Mouse (Mus musculus): Measurements from ENCODE around the gene Olfr1367. TPM values are rescaled to one million over a fixed set of nuclear protein-coding genes. Genes with fewer than 3 reads are reported as not detected.
A peak's percentile ranks its signal among the peaks of the same experiment; 100 is the strongest.

The Olfr1367 gene
- total RNA-seq (2021): not detected
- long read RNA-seq, experiment 1: 0 reads
- long read RNA-seq, experiment 2: 0 reads

DNA sequence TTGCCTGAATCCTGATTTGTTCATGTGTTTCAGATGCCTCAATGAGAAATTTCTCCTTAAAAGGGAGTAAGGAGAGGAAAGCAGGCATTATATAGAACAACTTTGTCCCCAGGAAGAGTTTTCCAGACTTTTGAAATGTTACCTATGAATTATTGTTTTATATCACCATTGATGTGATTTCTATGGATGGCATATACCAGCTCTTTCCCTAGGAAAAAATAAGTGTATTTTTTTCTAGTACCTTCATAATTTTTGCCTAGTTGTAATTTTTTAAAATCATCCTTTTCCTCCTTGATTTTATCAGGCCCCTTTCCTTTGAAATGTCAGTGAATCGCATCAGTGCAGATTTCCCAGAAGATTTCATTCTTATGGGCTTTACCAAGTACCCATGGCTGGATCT, at the start of gene Olfr1367:
Gene Olfr1367, plus strand, starts transcription at position 301 of the 400 bp plus-strand sequence.
- Histone ChIP-seq H3K27ac (no peak within 1 kb of the TSS), H3K4me3 (no peak within 1 kb of the TSS)
- DNase-seq (ENCODE audit: low spot score in 2 of 2): no peak
- TF ChIP-seq CTCF (conservative IDR thresholded peaks at IDR 0.05): no peak

- no peak for DNase-seq (ENCODE audit: low spot score in 2 of 2)
- no peak for TF ChIP-seq CTCF (conservative IDR thresholded peaks at IDR 0.05)
- no peak overlapping the region for H3K4me3 ChIP-seq
- H3K27ac ChIP-seq: no peak overlapping the region
Observed at GRCm38 (mm10) chr13:21298557-21298956, 48.2 kb upstream of the Olfr1367 start.

DNA sequence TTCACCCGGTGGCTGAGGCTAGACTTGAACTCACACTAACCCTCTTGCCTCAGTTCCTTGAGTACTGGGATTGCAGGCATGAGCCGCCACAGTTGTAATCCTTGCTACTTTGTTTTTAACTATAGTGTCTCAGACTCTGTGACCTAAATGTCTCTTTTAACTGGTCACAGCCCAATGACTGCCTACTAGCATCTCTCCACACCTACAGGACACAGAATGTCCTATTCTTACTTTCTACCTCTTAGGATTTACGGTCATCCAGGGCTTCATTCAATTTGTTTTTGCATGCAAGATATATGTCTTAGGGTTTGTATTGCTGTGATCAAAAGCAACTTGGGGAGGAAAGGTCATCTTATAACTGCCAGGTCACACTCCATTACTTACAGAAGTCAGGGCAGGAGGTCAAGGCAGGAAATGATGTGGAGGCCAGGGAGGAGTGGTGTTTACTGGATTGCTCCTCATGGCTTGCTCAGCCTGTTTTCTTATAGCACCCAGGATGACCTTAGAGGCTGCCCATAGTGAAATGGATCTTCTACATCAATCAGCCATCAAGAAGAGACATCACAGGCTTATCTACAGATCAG, 42.1 kb upstream of the Olfr1367 start:
- TF ChIP-seq CTCF (conservative IDR thresholded peaks at IDR 0.05): no peak
- no peak overlapping the region for H3K27ac ChIP-seq
- no peak for DNase-seq (ENCODE audit: low spot score in 2 of 2)

DNA sequence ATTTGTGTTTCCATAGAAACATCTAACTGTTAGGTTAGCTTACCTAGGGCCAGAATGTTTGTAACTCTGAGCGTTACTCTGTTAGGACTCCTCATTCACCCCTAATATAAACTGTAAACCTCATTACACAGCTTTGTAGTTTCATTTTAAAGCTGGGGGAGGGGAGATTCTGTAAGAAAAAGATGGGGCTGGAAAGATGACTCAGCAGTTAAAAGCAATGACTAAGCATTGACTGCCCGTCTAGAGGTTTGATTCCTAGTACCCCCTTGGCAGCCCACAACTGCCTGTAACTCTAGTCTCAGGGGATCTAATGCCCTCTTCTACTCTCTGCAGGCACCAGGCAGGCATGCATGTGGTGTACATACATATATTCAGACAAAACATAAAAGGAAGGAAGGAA, 36.9 kb upstream of the Olfr1367 start:
- no peak overlapping the region for H3K4me3 ChIP-seq
- TF ChIP-seq CTCF (conservative IDR thresholded peaks at IDR 0.05): no peak
- no peak for DNase-seq (ENCODE audit: low spot score in 2 of 2)
- no peak overlapping the region for H3K27ac ChIP-seq

More for the DNA sequence above, 42.1 kb upstream of the Olfr1367 start:
- H3K4me3 ChIP-seq: no peak overlapping the region

GRCm38 (mm10) chr13:21311926-21312325, 34.8 kb upstream of the Olfr1367 start, which contains the start of gene Gpx6:
TSS of gene Gpx6 (plus strand) at chr13:21312125.
- no peak for DNase-seq (ENCODE audit: low spot score in 2 of 2)
- TF ChIP-seq CTCF (conservative IDR thresholded peaks at IDR 0.05): no peak
- no peak within 1 kb of the TSS for H3K27ac ChIP-seq
- no peak within 1 kb of the TSS for H3K4me3 ChIP-seq

GRCm38 (mm10) chr13:21312854-21313253, 33.9 kb upstream of the Olfr1367 start:
- H3K4me3 ChIP-seq: no peak overlapping the region
- H3K27ac ChIP-seq: no peak overlapping the region
- no peak for DNase-seq (ENCODE audit: low spot score in 2 of 2)
- no peak for TF ChIP-seq CTCF (conservative IDR thresholded peaks at IDR 0.05)

- no peak overlapping the region for H3K4me3 ChIP-seq
- no peak for TF ChIP-seq CTCF (conservative IDR thresholded peaks at IDR 0.05)
Observed at GRCm38 (mm10) chr13:21313903-21314302, 32.8 kb upstream of the Olfr1367 start.

DNA sequence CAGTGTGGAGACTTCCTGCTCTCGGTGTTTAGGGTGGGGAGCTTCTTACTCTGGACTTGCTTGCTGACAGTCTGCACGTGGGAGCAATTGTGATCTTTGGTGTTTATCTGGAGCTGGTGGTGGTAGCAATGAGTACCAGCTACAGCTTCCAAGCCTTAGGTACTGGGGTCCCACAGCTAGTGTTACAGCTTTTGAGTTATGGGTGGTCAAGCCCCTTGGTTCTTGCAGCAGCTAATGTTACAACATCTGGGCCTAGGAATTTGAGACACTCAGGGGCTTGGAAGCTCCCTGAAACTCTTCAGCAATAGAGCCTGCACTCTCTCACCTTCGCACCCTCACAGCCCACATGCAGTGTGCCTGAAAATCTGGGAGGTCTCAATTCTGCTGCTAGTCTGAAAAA, 26.4 kb upstream of the Olfr1367 start:
- no peak overlapping the region for H3K27ac ChIP-seq
- no peak for TF ChIP-seq CTCF (conservative IDR thresholded peaks at IDR 0.05)
- H3K4me3 ChIP-seq: no peak overlapping the region
- DNase-seq (ENCODE audit: low spot score in 2 of 2): no peak

More at GRCm38 (mm10) chr13:21313903-21314302, 32.8 kb upstream of the Olfr1367 start:
- no peak for DNase-seq (ENCODE audit: low spot score in 2 of 2)
- no peak overlapping the region for H3K27ac ChIP-seq

- no peak for DNase-seq (ENCODE audit: low spot score in 2 of 2)
- peak overlapping the region; percentile 52 for H3K4me3 ChIP-seq
- H3K27ac ChIP-seq: no peak overlapping the region
- TF ChIP-seq CTCF (conservative IDR thresholded peaks at IDR 0.05): no peak
Observed at GRCm38 (mm10) chr13:21321890-21322494, 24.7 kb upstream of the Olfr1367 start.

GRCm38 (mm10) chr13:21322509-21323375, 24.0 kb upstream of the Olfr1367 start:
- peak; percentile 77 to 80 for DNase-seq (ENCODE audit: low spot score in 2 of 2)
- H3K4me3 ChIP-seq: peak overlapping the region; percentile 52
- TF ChIP-seq CTCF (conservative IDR thresholded peaks at IDR 0.05): no peak
- H3K27ac ChIP-seq: no peak overlapping the region

DNA sequence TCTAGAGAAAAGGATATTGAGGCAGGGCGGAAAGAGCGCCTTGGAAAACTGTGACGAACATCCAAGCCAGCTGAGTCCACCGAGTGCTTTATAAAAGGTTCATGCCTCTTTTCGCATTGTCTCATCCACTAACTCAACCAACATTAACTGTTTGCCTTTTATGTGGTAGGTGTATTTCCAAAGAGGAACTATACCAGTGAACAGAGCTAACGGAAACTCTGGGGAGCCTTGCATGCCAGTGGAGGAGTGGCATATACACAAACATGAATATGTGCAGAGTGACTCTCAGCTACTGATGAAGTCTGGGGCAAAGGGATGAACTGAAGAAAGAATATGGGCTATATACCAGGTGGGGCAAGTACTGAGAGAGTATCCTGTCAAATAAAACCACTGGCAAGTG, 23.3 kb upstream of the Olfr1367 start:
- Histone ChIP-seq H3K4me3 (peak overlapping the region; percentile 52), H3K27ac (no peak overlapping the region)
- TF ChIP-seq CTCF (conservative IDR thresholded peaks at IDR 0.05): no peak
- no peak for DNase-seq (ENCODE audit: low spot score in 2 of 2)

DNA sequence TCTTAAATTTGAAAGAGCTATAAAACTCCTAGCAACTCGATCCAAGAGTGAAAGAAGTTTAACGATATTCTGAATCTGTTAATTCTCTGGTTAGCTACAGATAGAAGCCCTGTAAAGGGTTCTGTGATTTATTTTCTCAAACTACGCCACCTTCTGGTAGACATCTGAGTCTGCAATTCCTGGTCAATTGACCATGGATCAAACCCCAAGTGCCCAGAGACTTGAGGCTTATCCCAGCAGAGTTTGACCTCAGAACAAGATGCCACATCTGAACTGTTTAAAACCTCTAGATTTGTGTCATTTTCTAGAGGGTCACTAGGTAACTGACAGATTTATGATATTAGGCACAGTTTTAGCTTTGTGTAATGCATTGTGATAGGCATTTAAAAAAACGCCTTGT, 20.5 kb upstream of the Olfr1367 start:
- peak; percentile 18 to 26 for DNase-seq (ENCODE audit: low spot score in 2 of 2)
- H3K27ac ChIP-seq: no peak overlapping the region
- peak overlapping the region; percentile 83 for H3K4me3 ChIP-seq
- TF ChIP-seq CTCF (conservative IDR thresholded peaks at IDR 0.05): peak; percentile 86

GRCm38 (mm10) chr13:21326657-21327211, 20.0 kb upstream of the Olfr1367 start:
- Histone ChIP-seq H3K27ac (peak overlapping the region; percentile 58; the same call in 1 of the 2 replicates), H3K4me3 (peak overlapping the region; percentile 83)
- TF ChIP-seq CTCF (conservative IDR thresholded peaks at IDR 0.05): peak; percentile 88
- peak; percentile 78 to 88 for DNase-seq (ENCODE audit: low spot score in 2 of 2)

Data from layer of hippocampus, adult 2 months (tissue).